Comparison of ENCODE assay signal across 10 mouse cellular contexts in genomic region chr19:5692913-5693396, GRCm38 (mm10). TPM values are rescaled to one million over a fixed set of nuclear protein-coding genes. Genes with fewer than 3 reads are reported as not detected.
DNase-seq lines count a peak whose midpoint lies in the region; ATAC-seq lines count a peak whose summit lies in the region.
"Had no signal": no experiment of that assay in that cellular context is flagged by ENCODE, and none has a peak within 500 bp of the region (broad histone marks: within the 10 kb centered on the region; RNA-seq: fewer than 3 reads in every experiment).

No protein-coding gene starts in this region.

- peak overlapping the region; percentile 95 for H3K9ac ChIP-seq in embryonic facial prominence, embryonic 12.5 days
- H3K9ac ChIP-seq in kidney, embryonic 14.5 days (ENCODE audit: low read depth, low read length): peak overlapping the region; percentile 87
- H3K9ac ChIP-seq in midbrain, embryonic 13.5 days (replicated peaks): peak overlapping the region; percentile 92

- no peaks in the 10 kb centered on the region for H3K27me3 ChIP-seq in embryonic facial prominence, embryonic 12.5 days
- no peaks in the 10 kb centered on the region for H3K27me3 ChIP-seq in kidney, embryonic 14.5 days (ENCODE audit: control insufficient read depth, insufficient read depth, low read length)
- peaks cover 10% of the 10 kb centered on the region for H3K27me3 ChIP-seq in midbrain, embryonic 13.5 days

- H3K27ac ChIP-seq in embryonic facial prominence, embryonic 12.5 days: peak overlapping the region; percentile 61
- H3K27ac ChIP-seq in kidney, embryonic 14.5 days (ENCODE audit: low read depth, low read length): peak overlapping the region; percentile 76
- no peak overlapping the region for H3K27ac ChIP-seq in midbrain, embryonic 13.5 days

- peaks cover 37% of the 10 kb centered on the region for H3K4me1 ChIP-seq in embryonic facial prominence, embryonic 12.5 days
- H3K4me1 ChIP-seq in kidney, embryonic 14.5 days (ENCODE audit: control insufficient read depth, insufficient read depth, low read length): peaks cover 37% of the 10 kb centered on the region
- H3K4me1 ChIP-seq in midbrain, embryonic 13.5 days (replicated peaks): peaks cover 55% of the 10 kb centered on the region

- H3K4me2 ChIP-seq in embryonic facial prominence, embryonic 12.5 days (replicated peaks): peak overlapping the region; percentile 94
- peak overlapping the region; percentile 95 for H3K4me2 ChIP-seq in kidney, embryonic 14.5 days (replicated peaks; ENCODE audit: low read depth, low read length)
- peak overlapping the region; percentile 100 for H3K4me2 ChIP-seq in midbrain, embryonic 13.5 days (replicated peaks)

- H3K4me3 ChIP-seq in embryonic facial prominence, embryonic 12.5 days: peak overlapping the region; percentile 95; the same call in 1 of the 2 replicates
- H3K4me3 ChIP-seq in kidney, embryonic 14.5 days (ENCODE audit: low read length): peak overlapping the region; percentile 96
- 0 out of 2 replicates have a peak overlapping the region, but pooled peaks have one; percentile 6 for H3K4me3 ChIP-seq in midbrain, embryonic 13.5 days (replicated peaks)

- no peak for ATAC-seq in embryonic facial prominence, embryonic 12.5 days (ENCODE audit: insufficient number of reproducible peaks, insufficient read depth, low FRiP score, low TSS enrichment)
- no peak for ATAC-seq in kidney, embryonic 14.5 days (ENCODE audit: low FRiP score, low TSS enrichment)
- no peak for ATAC-seq in midbrain, embryonic 13.5 days

- H3K36me3 ChIP-seq in embryonic facial prominence, embryonic 12.5 days: peaks cover 63% of the 10 kb centered on the region
- peaks cover 63% of the 10 kb centered on the region for H3K36me3 ChIP-seq in kidney, embryonic 14.5 days (ENCODE audit: control insufficient read depth, insufficient read depth, low read length)
- peaks cover 52% of the 10 kb centered on the region for H3K36me3 ChIP-seq in midbrain, embryonic 13.5 days

- 67% methylated on average over 10 of the region's 10 CpGs for WGBS in embryonic facial prominence, embryonic 12.5 days
- WGBS in kidney, embryonic 14.5 days: 73% methylated on average over 10 of the region's 10 CpGs
- WGBS in midbrain, embryonic 13.5 days: 79% methylated on average over 10 of the region's 10 CpGs

- no peaks in the 10 kb centered on the region for H3K9me3 ChIP-seq in embryonic facial prominence, embryonic 12.5 days
- no peaks in the 10 kb centered on the region for H3K9me3 ChIP-seq in kidney, embryonic 14.5 days (ENCODE audit: control insufficient read depth, low read length)
- H3K9me3 ChIP-seq in midbrain, embryonic 13.5 days: no peaks in the 10 kb centered on the region

- peak; percentile 95 for DNase-seq in heart, adult 11 months
- no peak for DNase-seq in heart, adult 9 months (ENCODE audit: low spot score in 2 of 2)
- DNase-seq in cerebellum, postnatal 36 days: no peak
- no peak for DNase-seq in ovary, postnatal 36 days (ENCODE audit: low spot score)
- DNase-seq in adrenal gland, postnatal 10 days: no peak
- DNase-seq: cerebellum, postnatal 14 days had no signal

RNA-seq across cellular contexts. Expression of gene Pcnx3, which starts 4.2 kb away (rescaled TPM):
- 33.1 and 37.9 TPM in 2 replicates for polyA plus RNA-seq in embryonic facial prominence, embryonic 12.5 days (2016; fragmentation: Nextera tagmentation; extraction: Ambion mirVana)
- 31.2 and 35.4 TPM in 2 replicates for polyA plus RNA-seq in kidney, embryonic 14.5 days (2014; fragmentation: Nextera tagmentation; extraction: Ambion mirVana)
- 25.6 and 29.1 TPM in 2 replicates for polyA plus RNA-seq in midbrain, embryonic 13.5 days (2015; fragmentation: Nextera tagmentation; extraction: Ambion mirVana)
- 10 to 100 TPM; 54.8 to 85.4 TPM for total RNA-seq in adrenal gland, postnatal 10 days (2021)

RNA-seq across cellular contexts. Expression of gene Map3k11, which starts 4.4 kb away (rescaled TPM):
- polyA plus RNA-seq in embryonic facial prominence, embryonic 12.5 days (2016; fragmentation: Nextera tagmentation; extraction: Ambion mirVana): 24.7 and 26.0 TPM in 2 replicates
- polyA plus RNA-seq in kidney, embryonic 14.5 days (2014; fragmentation: Nextera tagmentation; extraction: Ambion mirVana): 26.8 and 33.6 TPM in 2 replicates
- polyA plus RNA-seq in midbrain, embryonic 13.5 days (2015; fragmentation: Nextera tagmentation; extraction: Ambion mirVana): 11.4 and 15.1 TPM in 2 replicates
- 10 to 100 TPM; 49.2 to 50.6 TPM for total RNA-seq in adrenal gland, postnatal 10 days (2021)

RNA-seq across cellular contexts. Expression of gene Kcnk7, which starts 11.2 kb away (rescaled TPM):
- 0.24 TPM in 1 of 2 replicates, not detected in the other for polyA plus RNA-seq in embryonic facial prominence, embryonic 12.5 days (2016; fragmentation: Nextera tagmentation; extraction: Ambion mirVana)
- polyA plus RNA-seq in kidney, embryonic 14.5 days (2014; fragmentation: Nextera tagmentation; extraction: Ambion mirVana): 0.39 and 0.42 TPM in 2 replicates
- 0.15 TPM in 1 of 2 replicates, not detected in the other for polyA plus RNA-seq in midbrain, embryonic 13.5 days (2015; fragmentation: Nextera tagmentation; extraction: Ambion mirVana)
- total RNA-seq in adrenal gland, postnatal 10 days (2021): not detected
- total RNA-seq: layer of hippocampus, postnatal 25 days had no signal

RNA-seq across cellular contexts. Expression of gene Sipa1, which starts 29.4 kb away (rescaled TPM):
- 27.0 and 28.7 TPM in 2 replicates for polyA plus RNA-seq in embryonic facial prominence, embryonic 12.5 days (2016; fragmentation: Nextera tagmentation; extraction: Ambion mirVana)
- polyA plus RNA-seq in kidney, embryonic 14.5 days (2014; fragmentation: Nextera tagmentation; extraction: Ambion mirVana): 17.4 and 26.8 TPM in 2 replicates
- polyA plus RNA-seq in midbrain, embryonic 13.5 days (2015; fragmentation: Nextera tagmentation; extraction: Ambion mirVana): 10.8 and 14.1 TPM in 2 replicates
- 10 to 100 TPM; 52.5 to 68.0 TPM for total RNA-seq in adrenal gland, postnatal 10 days (2021)

RNA-seq across cellular contexts. Expression of gene Ehbp1l1, which starts 33.2 kb away (rescaled TPM):
- 14.4 TPM in 2 replicates for polyA plus RNA-seq in embryonic facial prominence, embryonic 12.5 days (2016; fragmentation: Nextera tagmentation; extraction: Ambion mirVana)
- polyA plus RNA-seq in kidney, embryonic 14.5 days (2014; fragmentation: Nextera tagmentation; extraction: Ambion mirVana): 8.8 and 11.5 TPM in 2 replicates
- polyA plus RNA-seq in midbrain, embryonic 13.5 days (2015; fragmentation: Nextera tagmentation; extraction: Ambion mirVana): 8.9 and 10.5 TPM in 2 replicates
- 10 to 100 TPM; 29.8 to 48.9 TPM for total RNA-seq in adrenal gland, postnatal 10 days (2021)

Comparison
In these comparisons a context has a peak if more than half of its experiments do, and no peak if none do; other contexts are left out.
1. H3K4me3 ChIP-seq: peak in every context shown above with its lines; median percentile 96 in kidney, embryonic 14.5 days; 95 in embryonic facial prominence, embryonic 12.5 days; 6 in midbrain, embryonic 13.5 days.